Mouse (Mus musculus): ENCODE data around the gene Cnpy1. TPM values are rescaled to one million over a fixed set of nuclear protein-coding genes. Genes with fewer than 3 reads are reported as not detected.

Cnpy1 gene
- polyA plus RNA-seq, 1 experiment = 2.0 TPM

- no peak overlapping the region for H3K4me3 ChIP-seq (ENCODE audit: low read depth, low read length)
- no peaks in the 10 kb centered on the region for H3K4me1 ChIP-seq (ENCODE audit: control insufficient read depth, insufficient read depth, insufficient read length, low read length)
- no peak for TF ChIP-seq POLR2A (IDR thresholded peaks at IDR 0.05; ENCODE audit: low read depth, low read length)
- TF ChIP-seq CTCF (IDR thresholded peaks at IDR 0.05; ENCODE audit: extremely low read depth, insufficient read length, insufficient replicate concordance, low read depth, low read length) = no peak
- H3K36me3 ChIP-seq (ENCODE audit: control insufficient read depth, insufficient read depth, low read length) = no peaks in the 10 kb centered on the region
- no peaks in the 10 kb centered on the region; the same call in 1 of the 2 replicates for H3K27me3 ChIP-seq (ENCODE audit: control insufficient read depth, insufficient read depth, low read length)
- H3K27ac ChIP-seq (ENCODE audit: insufficient read depth, low read depth, low read length) = no peak overlapping the region
- WGBS = 89% methylated on average over 1 of the region's 1 CpGs
These were observed 26.0 kb downstream of the Cnpy1 start for GRCm38 (mm10) chr5:28219596-28219995.

- no peaks in the 10 kb centered on the region for H3K36me3 ChIP-seq (ENCODE audit: control insufficient read depth, insufficient read depth, low read length)
- H3K27me3 ChIP-seq (ENCODE audit: control insufficient read depth, insufficient read depth, low read length) = peaks cover 26% of the 10 kb centered on the region
- peaks cover 2% of the 10 kb centered on the region; the same call in 1 of the 2 replicates for H3K4me1 ChIP-seq (ENCODE audit: control insufficient read depth, insufficient read depth, insufficient read length, low read length)
- TF ChIP-seq POLR2A (IDR thresholded peaks at IDR 0.05; ENCODE audit: low read depth, low read length) = no peak
- no peak for TF ChIP-seq CTCF (IDR thresholded peaks at IDR 0.05; ENCODE audit: extremely low read depth, insufficient read length, insufficient replicate concordance, low read depth, low read length)
- 53% methylated on average over 2 of the region's 2 CpGs for WGBS
- no peak overlapping the region for H3K4me3 ChIP-seq (ENCODE audit: low read depth, low read length)
- no peak overlapping the region for H3K27ac ChIP-seq (ENCODE audit: insufficient read depth, low read depth, low read length)
These were observed 32.2 kb downstream of the Cnpy1 start for GRCm38 (mm10) chr5:28213441-28213840.

- Histone ChIP-seq H3K4me3 (ENCODE audit: low read depth, low read length) (no peak overlapping the region), H3K27me3 (ENCODE audit: control insufficient read depth, insufficient read depth, low read length) (peaks cover 28% of the 10 kb centered on the region)
- WGBS = 13% methylated on average over 15 of the region's 15 CpGs
These were observed 33.8 kb downstream of the Cnpy1 start for GRCm38 (mm10) chr5:28211651-28212310.

DNA sequence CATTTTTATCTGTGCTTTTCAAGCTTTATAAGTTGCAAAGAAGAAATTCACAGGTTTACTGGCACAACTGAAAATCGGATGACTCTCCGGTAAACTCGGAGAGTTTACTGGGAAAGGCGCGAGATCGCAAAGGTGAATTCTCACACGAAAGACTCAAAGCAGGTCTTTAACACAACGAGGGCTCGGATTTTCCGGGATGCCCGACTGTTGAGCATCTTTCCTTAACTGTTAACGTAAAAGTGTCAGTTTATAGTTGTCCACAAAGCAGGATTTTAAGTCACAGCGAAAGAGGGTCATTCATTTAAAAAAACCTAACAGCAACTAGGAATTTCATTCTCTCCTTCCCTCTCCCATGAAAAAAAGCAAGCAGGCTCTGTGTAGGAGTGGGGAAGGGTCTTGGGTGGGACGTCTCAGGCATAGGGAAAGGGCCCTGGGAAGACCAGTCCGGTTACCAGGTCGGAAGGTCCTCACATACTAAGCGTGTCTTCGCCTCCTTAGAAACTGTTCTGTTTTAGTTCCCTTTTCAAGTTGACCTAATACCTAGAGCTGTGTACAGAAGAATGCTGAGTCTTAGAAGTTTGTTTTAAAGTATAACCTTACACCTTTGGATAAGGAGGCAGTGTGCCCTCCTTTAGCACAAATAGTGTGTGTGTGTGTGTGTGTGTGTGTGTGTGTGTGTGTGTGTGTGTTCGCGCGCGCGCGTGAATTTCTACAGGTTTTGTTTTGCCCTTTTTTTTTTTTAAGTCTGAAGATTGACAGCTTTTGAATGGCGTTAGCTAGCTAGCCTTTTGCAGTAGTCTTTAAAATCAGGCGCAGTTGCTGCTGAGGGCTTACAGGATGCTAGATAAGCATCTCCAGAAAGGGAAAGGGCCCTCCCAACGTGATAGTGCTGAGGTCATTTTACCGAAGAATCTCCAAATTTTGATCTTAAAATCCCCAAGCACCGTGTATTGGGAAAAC lies 34.7 kb downstream of the Cnpy1 start:
- H3K4me1 ChIP-seq (ENCODE audit: control insufficient read depth, insufficient read depth, insufficient read length, low read length) = peaks cover 2% of the 10 kb centered on the region; the same call in 1 of the 2 replicates
- no peak overlapping the region for H3K27ac ChIP-seq (ENCODE audit: insufficient read depth, low read depth, low read length)
- no peaks in the 10 kb centered on the region for H3K36me3 ChIP-seq (ENCODE audit: control insufficient read depth, insufficient read depth, low read length)
- no peak overlapping the region for H3K4me3 ChIP-seq (ENCODE audit: low read depth, low read length)
- H3K27me3 ChIP-seq (ENCODE audit: control insufficient read depth, insufficient read depth, low read length) = peaks cover 29% of the 10 kb centered on the region
- 4% methylated on average over 29 of the region's 29 CpGs for WGBS
- TF ChIP-seq POLR2A (IDR thresholded peaks at IDR 0.05; ENCODE audit: low read depth, low read length) (no peak), CTCF (IDR thresholded peaks at IDR 0.05; ENCODE audit: extremely low read depth, insufficient read length, insufficient replicate concordance, low read depth, low read length) (no peak)

More at GRCm38 (mm10) chr5:28211651-28212310, 33.8 kb downstream of the Cnpy1 start:
- Histone ChIP-seq H3K4me1 (ENCODE audit: control insufficient read depth, insufficient read depth, insufficient read length, low read length) (peaks cover 2% of the 10 kb centered on the region; the same call in 1 of the 2 replicates), H3K27ac (ENCODE audit: insufficient read depth, low read depth, low read length) (no peak overlapping the region), H3K36me3 (ENCODE audit: control insufficient read depth, insufficient read depth, low read length) (no peaks in the 10 kb centered on the region)
- TF ChIP-seq POLR2A (IDR thresholded peaks at IDR 0.05; ENCODE audit: low read depth, low read length) = no peak
- TF ChIP-seq CTCF (IDR thresholded peaks at IDR 0.05; ENCODE audit: extremely low read depth, insufficient read length, insufficient replicate concordance, low read depth, low read length) = no peak

GRCm38 (mm10) chr5:28209549-28210431 lies 35.8 kb downstream of the Cnpy1 start:
- Histone ChIP-seq H3K36me3 (ENCODE audit: control insufficient read depth, insufficient read depth, low read length) (no peaks in the 10 kb centered on the region), H3K27ac (ENCODE audit: insufficient read depth, low read depth, low read length) (no peak overlapping the region; the same call in 1 of the 2 replicates), H3K27me3 (ENCODE audit: control insufficient read depth, insufficient read depth, low read length) (peaks cover 34% of the 10 kb centered on the region), H3K4me1 (ENCODE audit: control insufficient read depth, insufficient read depth, insufficient read length, low read length) (peaks cover 2% of the 10 kb centered on the region; the same call in 1 of the 2 replicates), H3K4me3 (ENCODE audit: low read depth, low read length) (peak overlapping the region; percentile 69)
- TF ChIP-seq CTCF (IDR thresholded peaks at IDR 0.05; ENCODE audit: extremely low read depth, insufficient read length, insufficient replicate concordance, low read depth, low read length) = no peak; the same call in 1 of the 2 replicates
- TF ChIP-seq POLR2A (IDR thresholded peaks at IDR 0.05; ENCODE audit: low read depth, low read length) = no peak
- WGBS = 1% methylated on average over 80 of the region's 80 CpGs

DNA sequence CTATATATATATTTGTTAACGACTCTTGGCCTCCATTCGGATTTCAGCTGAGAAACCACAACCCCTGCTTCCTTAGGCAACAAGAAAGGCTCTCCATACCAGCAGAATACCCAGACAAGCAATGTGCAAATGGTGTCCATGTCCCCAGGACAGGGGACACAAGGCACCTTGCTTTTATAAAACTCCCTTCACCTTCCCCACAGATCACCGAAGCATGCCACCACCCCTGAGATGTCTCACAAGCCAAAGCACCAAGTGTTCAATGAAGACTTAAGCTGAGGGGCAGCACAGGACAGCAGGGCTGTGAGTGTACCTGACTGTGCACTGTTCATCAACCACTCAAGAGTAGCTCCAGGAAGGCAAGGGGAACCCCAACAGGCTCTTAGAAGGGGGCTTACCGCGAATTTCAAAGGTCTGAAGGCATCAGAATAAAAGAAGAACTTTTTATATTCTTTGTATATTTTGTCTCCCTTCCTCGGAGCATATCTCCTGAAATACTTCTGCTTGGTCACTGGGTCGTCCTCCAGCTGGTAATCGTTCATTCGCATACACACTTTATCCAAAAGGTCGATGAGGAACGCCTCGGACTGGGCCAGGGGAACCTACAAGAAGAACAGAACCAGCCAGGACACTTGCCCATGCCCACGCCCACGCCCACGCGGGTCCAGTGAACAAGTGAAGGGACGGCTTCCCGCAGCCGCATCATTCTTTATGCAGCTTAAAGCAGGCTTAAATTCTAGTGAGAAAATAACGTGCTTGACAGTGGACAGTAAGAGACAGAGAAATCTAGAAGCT lies 36.7 kb downstream of the Cnpy1 start:
- Histone ChIP-seq H3K36me3 (ENCODE audit: control insufficient read depth, insufficient read depth, low read length) (no peaks in the 10 kb centered on the region), H3K27ac (ENCODE audit: insufficient read depth, low read depth, low read length) (no peak overlapping the region), H3K4me3 (ENCODE audit: low read depth, low read length) (peak overlapping the region; percentile 69), H3K27me3 (ENCODE audit: control insufficient read depth, insufficient read depth, low read length) (peaks cover 34% of the 10 kb centered on the region), H3K4me1 (ENCODE audit: control insufficient read depth, insufficient read depth, insufficient read length, low read length) (peaks cover 2% of the 10 kb centered on the region; the same call in 1 of the 2 replicates)
- 17% methylated on average over 20 of the region's 20 CpGs for WGBS
- TF ChIP-seq CTCF (IDR thresholded peaks at IDR 0.05; ENCODE audit: extremely low read depth, insufficient read length, insufficient replicate concordance, low read depth, low read length) (no peak), POLR2A (IDR thresholded peaks at IDR 0.05; ENCODE audit: low read depth, low read length) (no peak)
